Mouse (Mus musculus) liver, postnatal 0 days (tissue): ENCODE measurements around the gene Tmem53. TPM values are rescaled to one million over a fixed set of nuclear protein-coding genes. Genes with fewer than 3 reads are reported as not detected.

Experiments
- ATAC-seq: fragments of 200-750 bp; cut with Nextera tagmentation; 2 replicates; pipeline ENCODE4 v1.8.0; 2017; ENCODE audit warnings: mild to moderate bottlenecking, moderate library complexity
- DNase-seq: peaks from one replicate; pipeline ENCODE4 v3.0.0-alpha.2; 2016
- H3K27ac ChIP-seq: fragments of 300-500 bp; sonication (generic); 2 replicates; pipeline ENCODE4 v1.5.1; 2014; ENCODE audit warnings: antibody characterized with exemption, moderate library complexity, mild to moderate bottlenecking, low read depth
- H3K27me3 ChIP-seq: fragments of 300-500 bp; sonication (generic); 2 replicates; pipeline ENCODE4 v1.6.1; 2014; ENCODE audit warnings: low read length, control low read depth, mixed read lengths; ENCODE audit not compliant: insufficient read depth
- H3K36me3 ChIP-seq: fragments of 300-500 bp; sonication (generic); replicated peaks from 2 replicates; pipeline ENCODE4 v1.6.1; 2014; ENCODE audit warnings: mild to moderate bottlenecking, control low read depth, low read length, moderate library complexity, mixed read lengths; ENCODE audit not compliant: insufficient read depth
- H3K4me1 ChIP-seq: fragments of 300-500 bp; sonication (generic); 2 replicates; pipeline ENCODE4 v1.6.1; 2014; ENCODE audit warnings: antibody characterized with exemption, mild to moderate bottlenecking, control low read depth; ENCODE audit not compliant: insufficient read depth
- H3K4me2 ChIP-seq: fragments of 300-500 bp; sonication (generic); 2 replicates; pipeline ENCODE4 v1.6.1; 2014; ENCODE audit warnings: low read depth, mild to moderate bottlenecking, low read length, moderate library complexity, mixed read lengths
- H3K4me3 ChIP-seq: fragments of 300-500 bp; sonication (generic); 2 replicates; pipeline ENCODE4 v1.5.1; 2014; ENCODE audit warnings: low read depth, low read length
- H3K9ac ChIP-seq: fragments of 300-500 bp; sonication (generic); replicated peaks from 2 replicates; pipeline ENCODE4 v1.6.1; 2014; ENCODE audit warnings: mild to moderate bottlenecking, moderate library complexity
- H3K9me3 ChIP-seq: fragments of 300-500 bp; sonication (generic); 2 replicates; pipeline ENCODE4 v1.6.1; 2016; ENCODE audit warnings: mild to moderate bottlenecking, control low read depth, low read length, mixed read lengths
- CTCF ChIP-seq: sonication (generic); IDR thresholded peaks from 2 replicates; pipeline ENCODE4 v1.5.1; 2016; ENCODE audit warnings: antibody characterized with exemption, low read depth
- EP300 ChIP-seq: IDR thresholded peaks from 2 replicates; pipeline ENCODE4 v1.6.1; 2016; ENCODE audit warnings: antibody characterized with exemption, low read depth, mild to moderate bottlenecking
- WGBS: fragments of 180-500 bp; shearing (Covaris S2); extraction: QIAGEN DNeasy Blood & Tissue Kit; methylation state at CpG from one replicate; pipeline ENCODE4 v1.1.7; 2014; ENCODE audit not compliant: insufficient replicate concordance; 5-methylcytosine and 5-hydroxymethylcytosine counted together
- polyA plus RNA-seq: library from polyadenylated mRNA; unstranded; fragments of >200 nt; fragmentation: Nextera tagmentation; extraction: Ambion mirVana; gene quantifications from 2 replicates; pipeline ENCODE4 v1.2.1, GENCODE M21; 2015

Gene Tmem53
- polyA plus RNA-seq, 1 experiment from 2014 or later = 48.6 TPM

DNA sequence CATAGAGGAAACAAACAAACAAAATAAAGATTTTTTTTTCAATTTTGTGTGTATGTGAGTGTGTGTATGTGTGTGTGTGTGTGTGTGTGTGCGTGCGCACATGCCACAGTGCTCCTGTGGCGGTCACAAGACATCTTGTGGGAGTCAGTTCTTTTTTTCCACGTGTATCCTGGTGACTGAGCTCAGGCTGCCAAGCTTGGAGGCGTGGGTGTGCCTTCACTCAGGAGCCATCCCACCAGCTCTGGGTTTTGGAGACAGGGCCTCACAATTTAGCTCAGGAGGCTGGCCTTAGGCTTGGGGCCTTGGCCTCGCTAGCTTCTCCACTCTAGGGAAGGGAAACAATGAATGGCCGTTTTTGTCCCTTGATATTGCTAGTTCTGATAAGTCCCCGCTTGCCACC, 27.6 kb upstream of the Tmem53 start:
- no peaks in the 10 kb centered on the region for H3K36me3 ChIP-seq
- no peak overlapping the region for H3K27ac ChIP-seq
- H3K4me1 ChIP-seq = no peaks in the 10 kb centered on the region
- no peaks in the 10 kb centered on the region for H3K27me3 ChIP-seq
- WGBS = 70% methylated on average over 8 of the region's 8 CpGs
- no peak for ATAC-seq
- no peaks in the 10 kb centered on the region for H3K9me3 ChIP-seq
- no peak overlapping the region for H3K4me3 ChIP-seq
- no peak for DNase-seq
- no peak overlapping the region for H3K9ac ChIP-seq
- H3K4me2 ChIP-seq = no peak overlapping the region
- TF ChIP-seq EP300 (no peak), CTCF (no peak)

GRCm38 (mm10) chr4:117225250-117225649, 26.5 kb upstream of the Tmem53 start:
- no peak overlapping the region for H3K4me3 ChIP-seq
- H3K27me3 ChIP-seq = no peaks in the 10 kb centered on the region
- no peak for ATAC-seq
- no peak for DNase-seq
- H3K4me1 ChIP-seq = no peaks in the 10 kb centered on the region
- no peak overlapping the region for H3K27ac ChIP-seq
- no peak overlapping the region for H3K4me2 ChIP-seq
- no peaks in the 10 kb centered on the region for H3K9me3 ChIP-seq
- no peak overlapping the region for H3K9ac ChIP-seq
- H3K36me3 ChIP-seq = no peaks in the 10 kb centered on the region
- TF ChIP-seq EP300 = no peak
- no peak for TF ChIP-seq CTCF

DNA sequence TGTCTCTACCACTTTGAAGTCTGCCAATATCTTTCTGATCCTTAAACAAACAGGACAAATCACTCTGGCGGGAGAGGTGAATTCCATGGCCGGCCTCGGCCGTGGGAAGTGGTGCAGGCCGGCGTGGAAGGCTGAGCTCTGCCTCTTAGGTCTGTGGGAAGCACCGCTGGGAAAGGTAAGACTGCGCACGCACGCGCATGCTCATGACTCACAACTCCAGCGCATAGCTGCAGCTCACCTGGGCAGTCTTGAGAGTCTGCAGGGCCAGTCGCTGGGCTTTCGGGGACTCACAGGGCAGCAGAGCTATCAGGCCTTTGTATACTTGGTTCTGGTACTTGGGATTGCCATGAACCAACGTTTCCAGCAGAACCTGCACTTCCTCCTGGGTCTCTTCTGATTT, 22.2 kb upstream of the Tmem53 start:
- ATAC-seq = no peak
- Histone ChIP-seq H3K9ac (no peak overlapping the region), H3K4me2 (no peak overlapping the region), H3K4me3 (no peak overlapping the region), H3K9me3 (no peaks in the 10 kb centered on the region), H3K36me3 (no peaks in the 10 kb centered on the region), H3K27ac (no peak overlapping the region), H3K4me1 (peaks cover 3% of the 10 kb centered on the region; the same call in 1 of the 2 replicates), H3K27me3 (no peaks in the 10 kb centered on the region)
- TF ChIP-seq EP300 = no peak
- DNase-seq = no peak
- WGBS = 68% methylated on average over 15 of the region's 15 CpGs

- ATAC-seq (no peak), DNase-seq (peak; percentile 40)
- Histone ChIP-seq H3K4me1 (peaks cover 3% of the 10 kb centered on the region; the same call in 1 of the 2 replicates), H3K4me2 (no peak overlapping the region), H3K36me3 (no peaks in the 10 kb centered on the region), H3K9me3 (no peaks in the 10 kb centered on the region), H3K9ac (no peak overlapping the region), H3K27ac (no peak overlapping the region), H3K4me3 (no peak overlapping the region), H3K27me3 (no peaks in the 10 kb centered on the region)
- TF ChIP-seq CTCF (peak; percentile 68), EP300 (no peak)
- 58% methylated on average over 10 of the region's 10 CpGs for WGBS
These were observed 21.4 kb upstream of the Tmem53 start for GRCm38 (mm10) chr4:117230331-117230730.

DNA sequence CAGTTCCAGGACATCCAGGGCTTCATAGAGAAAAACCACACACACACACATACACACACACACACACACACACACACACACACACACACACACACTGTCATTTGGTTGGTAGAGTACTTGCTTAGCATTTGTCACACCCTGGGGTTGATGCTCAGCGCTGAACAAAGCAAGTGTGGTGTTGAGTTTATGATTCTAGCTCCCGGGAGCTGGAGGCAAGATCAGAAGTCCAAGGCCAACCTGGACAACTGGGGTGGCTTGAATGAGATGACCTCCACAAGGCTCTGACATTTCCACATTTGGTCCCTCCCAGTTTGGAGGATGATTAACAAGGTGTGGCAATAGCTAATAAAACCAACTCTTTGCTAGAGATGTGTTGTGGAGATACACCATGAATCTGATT, 20.5 kb upstream of the Tmem53 start:
- WGBS = 51% methylated on average over 2 of the region's 2 CpGs
- ATAC-seq (peak; percentile 94), DNase-seq (peak; percentile 45)
- Histone ChIP-seq H3K4me3 (no peak overlapping the region), H3K27me3 (no peaks in the 10 kb centered on the region), H3K27ac (peak overlapping the region; percentile 78), H3K9me3 (no peaks in the 10 kb centered on the region), H3K4me2 (no peak overlapping the region), H3K36me3 (no peaks in the 10 kb centered on the region), H3K9ac (no peak overlapping the region), H3K4me1 (peaks cover 3% of the 10 kb centered on the region; the same call in 1 of the 2 replicates)
- TF ChIP-seq CTCF (no peak), EP300 (no peak)

GRCm38 (mm10) chr4:117234166-117234741, 17.5 kb upstream of the Tmem53 start:
- no peaks in the 10 kb centered on the region for H3K9me3 ChIP-seq
- peaks cover 3% of the 10 kb centered on the region; the same call in 1 of the 2 replicates for H3K4me1 ChIP-seq
- 66% methylated on average over 7 of the region's 7 CpGs for WGBS
- no peak overlapping the region for H3K27ac ChIP-seq
- DNase-seq = no peak
- no peak overlapping the region for H3K9ac ChIP-seq
- H3K27me3 ChIP-seq = no peaks in the 10 kb centered on the region
- ATAC-seq = no peak
- H3K4me2 ChIP-seq = no peak overlapping the region
- H3K4me3 ChIP-seq = no peak overlapping the region
- no peaks in the 10 kb centered on the region for H3K36me3 ChIP-seq
- TF ChIP-seq EP300 = no peak
- TF ChIP-seq CTCF = no peak

DNA sequence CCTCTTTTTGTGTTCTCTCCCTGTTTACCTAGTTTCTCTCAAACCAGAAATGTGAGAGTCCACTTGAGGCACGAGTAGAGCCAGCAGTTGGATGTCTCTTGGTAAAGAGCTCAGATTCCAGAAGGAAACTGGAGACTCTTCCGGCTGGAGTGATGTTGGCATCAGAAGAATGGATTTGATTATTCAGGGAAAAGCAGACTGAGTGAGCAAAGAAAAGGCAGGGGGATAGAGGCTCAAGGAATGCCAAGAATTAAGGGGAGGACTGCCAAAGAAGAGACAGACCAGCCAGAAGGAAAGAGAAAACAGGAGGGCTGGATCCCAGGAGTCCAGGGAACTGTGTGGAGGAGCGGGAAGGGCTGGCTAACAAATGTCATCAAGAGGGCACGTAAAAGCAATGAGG, 15.9 kb upstream of the Tmem53 start:
- no peak for ATAC-seq
- Histone ChIP-seq H3K4me1 (peaks cover 3% of the 10 kb centered on the region; the same call in 1 of the 2 replicates), H3K4me2 (no peak overlapping the region), H3K4me3 (no peak overlapping the region), H3K27me3 (no peaks in the 10 kb centered on the region), H3K27ac (no peak overlapping the region), H3K9me3 (no peaks in the 10 kb centered on the region), H3K36me3 (no peaks in the 10 kb centered on the region), H3K9ac (no peak overlapping the region)
- 65% methylated on average over 4 of the region's 4 CpGs for WGBS
- no peak for TF ChIP-seq CTCF
- no peak for TF ChIP-seq EP300
- no peak for DNase-seq
